In genomic region chrX:52366826-52367225, GRCm38 (mm10) we compare ENCODE assay signal across 26 mouse cellular contexts.
"Had no signal": no experiment of that assay in that cellular context is flagged by ENCODE, and none has a peak within 500 bp of the region (broad histone marks: within the 10 kb centered on the region; RNA-seq: fewer than 3 reads in every experiment).

No protein-coding gene starts in this region.

- H3K9me3 ChIP-seq: heart, embryonic 13.5 days; heart, embryonic 15.5 days; kidney, embryonic 15.5 days; limb, embryonic 12.5 days; liver, embryonic 13.5 days had no signal

- H3K4me3 ChIP-seq: heart, adult 2 months; heart, embryonic 13.5 days; heart, embryonic 15.5 days; kidney, embryonic 15.5 days; limb, embryonic 12.5 days; liver, embryonic 13.5 days had no signal

- H3K27me3 ChIP-seq: heart, embryonic 13.5 days; heart, embryonic 15.5 days; kidney, embryonic 15.5 days; limb, embryonic 12.5 days; liver, embryonic 13.5 days had no signal

- ATAC-seq: hindbrain, embryonic 16.5 days; intestine, embryonic 16.5 days had no signal

- H3K4me1 ChIP-seq: heart, embryonic 13.5 days; heart, embryonic 15.5 days; kidney, embryonic 15.5 days; liver, embryonic 13.5 days had no signal

- H3K27ac ChIP-seq: heart, adult 2 months; heart, embryonic 13.5 days; heart, embryonic 15.5 days; hindbrain, embryonic 14.5 days; kidney, embryonic 15.5 days; kidney, postnatal 0 days; limb, embryonic 12.5 days; liver, embryonic 13.5 days had no signal

- H3K4me2 ChIP-seq: heart, embryonic 11.5 days; heart, embryonic 13.5 days; heart, embryonic 15.5 days; hindbrain, embryonic 14.5 days; kidney, embryonic 15.5 days; limb, embryonic 12.5 days; liver, embryonic 11.5 days; liver, embryonic 13.5 days had no signal

- DNase-seq: gastrocnemius, postnatal 14 days; gastrocnemius, postnatal 36 days; heart, adult 11 months; heart, adult 2 months; heart, postnatal 14 days; heart, postnatal 36 days; kidney, adult 11 months; kidney, adult 2 months; kidney, adult 9 months; kidney, postnatal 14 days; kidney, postnatal 36 days; layer of hippocampus, adult 9-11 months; layer of hippocampus, postnatal 36 days; left cerebral cortex, postnatal 4 days; liver; liver, embryonic 13.5 days had no signal

- H3K9ac ChIP-seq: heart, embryonic 13.5 days; heart, embryonic 15.5 days; hindbrain, embryonic 14.5 days; kidney, embryonic 15.5 days; limb, embryonic 12.5 days; liver, embryonic 13.5 days had no signal

- H3K36me3 ChIP-seq: heart, embryonic 13.5 days; heart, embryonic 15.5 days; liver, embryonic 13.5 days had no signal
